Mouse (Mus musculus) midbrain, embryonic 14.5 days (tissue): ENCODE measurements at regions not wholly inside any gene's neighbourhood (a gene's known extent, or its start where the extent isn't known, plus 50 kb on each side); places are given as distances from the start of the nearest gene placed in this dataset.
A peak's percentile ranks its signal among the peaks of the same experiment; 100 is the strongest.

Source experiments
- ATAC-seq: fragments of 200-750 bp; cut with Nextera tagmentation; 2 replicates; pipeline ENCODE4 v1.8.0; 2017; ENCODE audit warnings: moderate number of reproducible peaks, moderate library complexity; ENCODE audit not compliant: low FRiP score, low TSS enrichment
- DNase-seq: peaks from one replicate; pipeline ENCODE4 v3.0.0-alpha.2; 2015
- H3K27ac ChIP-seq: fragments of 300-500 bp; sonication (generic); replicated peaks from 2 replicates; pipeline ENCODE4 v1.5.1; 2014; ENCODE audit warnings: mild to moderate bottlenecking, low read depth, low read length, moderate library complexity
- H3K27me3 ChIP-seq: fragments of 300-500 bp; sonication (generic); 2 replicates; pipeline ENCODE4 v1.6.1; 2014; ENCODE audit warnings: low read length, control low read depth, mixed read lengths; ENCODE audit not compliant: control insufficient read depth, insufficient read depth
- H3K36me3 ChIP-seq: fragments of 300-500 bp; sonication (generic); 2 replicates; pipeline ENCODE4 v1.6.1; 2014; ENCODE audit warnings: low read length, control low read depth; ENCODE audit not compliant: control insufficient read depth, insufficient read depth
- H3K4me1 ChIP-seq: fragments of 300-500 bp; sonication (generic); 2 replicates; pipeline ENCODE4 v1.6.1; 2014; ENCODE audit warnings: mild to moderate bottlenecking, antibody characterized with exemption, low read length, control low read depth; ENCODE audit not compliant: control insufficient read depth, insufficient read depth
- H3K4me2 ChIP-seq: fragments of 300-500 bp; sonication (generic); 2 replicates; pipeline ENCODE4 v1.6.1; 2014; ENCODE audit warnings: mild to moderate bottlenecking, low read length, moderate library complexity
- H3K4me3 ChIP-seq: fragments of 300-500 bp; sonication (generic); replicated peaks from 2 replicates; pipeline ENCODE4 v1.5.1; 2014; ENCODE audit warnings: low read depth, low read length
- H3K9ac ChIP-seq: fragments of 300-500 bp; sonication (generic); replicated peaks from 2 replicates; pipeline ENCODE4 v1.6.1; 2014; ENCODE audit warnings: mild to moderate bottlenecking, low read length, moderate library complexity
- H3K9me3 ChIP-seq: fragments of 300-500 bp; sonication (generic); 2 replicates; pipeline ENCODE4 v1.6.1; 2016; ENCODE audit warnings: low read length, control low read depth, mixed read lengths; ENCODE audit not compliant: control insufficient read depth
- WGBS: fragments of 180-500 bp; shearing (Covaris S2); extraction: QIAGEN DNeasy Blood & Tissue Kit; methylation state at CpG from one replicate; pipeline ENCODE4 v1.1.7; 2014; 5-methylcytosine and 5-hydroxymethylcytosine counted together

DNA sequence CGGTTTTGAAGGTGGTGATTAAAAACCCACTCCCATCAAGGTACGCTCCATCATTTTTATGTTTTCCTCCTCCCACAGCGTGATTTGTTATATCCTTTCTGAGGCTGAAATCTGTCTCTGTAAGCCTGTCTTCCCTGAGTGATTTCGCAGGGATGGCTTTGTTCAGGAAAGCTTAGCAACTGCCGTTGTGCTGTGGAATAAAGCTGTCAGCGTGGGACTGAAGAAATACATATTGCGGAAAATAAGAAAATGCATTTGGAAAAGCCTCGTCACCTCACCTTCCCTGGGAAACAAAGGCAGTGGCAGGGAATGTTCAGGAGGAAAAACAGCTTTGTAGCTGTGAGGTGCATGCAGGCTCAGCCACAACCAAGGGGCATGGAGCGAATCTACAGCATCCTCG lies 310.0 kb upstream of the Id4 start:
- 0 out of 2 replicates have a peak overlapping the region, but pooled peaks have one; percentile 7 for H3K4me2 ChIP-seq
- no peaks in the 10 kb centered on the region for H3K27me3 ChIP-seq

GRCm38 (mm10) chr13:47952946-47953345 lies 308.1 kb upstream of the Id4 start:
- DNase-seq (no peak), ATAC-seq (no peak)
- WGBS, result 73% methylated on average over 3 of the region's 3 CpGs

More for the DNA sequence above, 310.0 kb upstream of the Id4 start:
- 36% methylated on average over 10 of the region's 10 CpGs for WGBS
- DNase-seq, result peak; percentile 64
- no peaks in the 10 kb centered on the region for H3K36me3 ChIP-seq
- ATAC-seq, result no peak
- peak overlapping the region; percentile 83 for H3K27ac ChIP-seq
- no peak overlapping the region for H3K4me3 ChIP-seq
- no peaks in the 10 kb centered on the region for H3K9me3 ChIP-seq
- peaks cover 31% of the 10 kb centered on the region for H3K4me1 ChIP-seq
- peak overlapping the region; percentile 25; the same call in 1 of the 2 replicates for H3K9ac ChIP-seq

GRCm38 (mm10) chr13:47953776-47954175 lies 307.3 kb upstream of the Id4 start:
- no peaks in the 10 kb centered on the region for H3K9me3 ChIP-seq
- H3K4me3 ChIP-seq, result no peak overlapping the region
- peaks cover 28% of the 10 kb centered on the region for H3K4me1 ChIP-seq
- no peak for ATAC-seq
- WGBS, result 64% methylated on average over 7 of the region's 7 CpGs
- H3K27me3 ChIP-seq, result no peaks in the 10 kb centered on the region
- no peak overlapping the region for H3K9ac ChIP-seq
- no peak overlapping the region; the same call in none of the 2 replicates for H3K27ac ChIP-seq
- H3K36me3 ChIP-seq, result no peaks in the 10 kb centered on the region
- no peak for DNase-seq
- no peak overlapping the region for H3K4me2 ChIP-seq

More at GRCm38 (mm10) chr13:47952946-47953345, 308.1 kb upstream of the Id4 start:
- H3K27me3 ChIP-seq, result no peaks in the 10 kb centered on the region
- no peak overlapping the region for H3K9ac ChIP-seq
- no peak overlapping the region for H3K4me2 ChIP-seq
- peaks cover 35% of the 10 kb centered on the region for H3K4me1 ChIP-seq
- H3K36me3 ChIP-seq, result no peaks in the 10 kb centered on the region
- no peak overlapping the region for H3K4me3 ChIP-seq
- H3K27ac ChIP-seq, result no peak overlapping the region
- H3K9me3 ChIP-seq, result no peaks in the 10 kb centered on the region

- ATAC-seq (no peak), DNase-seq (no peak)
- Histone ChIP-seq H3K4me2 (0 out of 2 replicates have a peak overlapping the region, but pooled peaks have one; percentile 5), H3K36me3 (no peaks in the 10 kb centered on the region), H3K9ac (no peak overlapping the region), H3K27ac (peak overlapping the region; percentile 78), H3K4me3 (no peak overlapping the region), H3K9me3 (no peaks in the 10 kb centered on the region), H3K4me1 (peaks cover 25% of the 10 kb centered on the region), H3K27me3 (no peaks in the 10 kb centered on the region)
- 62% methylated on average over 10 of the region's 10 CpGs for WGBS
Measured at GRCm38 (mm10) chr13:47955504-47955903, 305.5 kb upstream of the Id4 start.

DNA sequence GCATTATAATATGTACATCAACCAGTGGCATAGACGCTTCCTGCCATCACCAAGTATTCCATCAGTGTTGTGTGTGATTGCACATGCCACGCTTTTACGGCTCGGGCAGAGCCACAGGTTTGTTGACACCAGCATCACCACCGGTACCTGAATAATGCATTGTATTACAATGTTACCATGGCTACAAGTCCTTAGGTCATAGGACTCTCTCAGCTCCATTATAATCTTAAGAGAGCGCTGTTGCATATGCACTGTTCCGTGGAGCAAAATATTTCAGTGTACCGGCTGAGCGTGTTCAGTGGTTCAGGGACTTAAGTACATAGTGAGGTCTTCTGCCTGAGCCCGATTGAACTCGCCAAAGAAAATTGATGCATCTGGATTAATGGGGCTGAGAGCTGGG lies 303.4 kb upstream of the Id4 start:
- H3K4me2 ChIP-seq, result no peak overlapping the region
- H3K4me3 ChIP-seq, result no peak overlapping the region
- no peaks in the 10 kb centered on the region for H3K36me3 ChIP-seq
- peaks cover 19% of the 10 kb centered on the region for H3K4me1 ChIP-seq
- no peaks in the 10 kb centered on the region for H3K9me3 ChIP-seq
- peak; percentile 38 for DNase-seq
- ATAC-seq, result no peak
- no peak overlapping the region for H3K9ac ChIP-seq
- H3K27me3 ChIP-seq, result no peaks in the 10 kb centered on the region
- H3K27ac ChIP-seq, result no peak overlapping the region
- 67% methylated on average over 11 of the region's 11 CpGs for WGBS

GRCm38 (mm10) chr13:47974216-47974615 lies 286.8 kb upstream of the Id4 start:
- no peak overlapping the region for H3K4me3 ChIP-seq
- 0 out of 2 replicates have a peak overlapping the region, but pooled peaks have one; percentile 37 for H3K27ac ChIP-seq
- no peaks in the 10 kb centered on the region for H3K36me3 ChIP-seq
- no peaks in the 10 kb centered on the region for H3K9me3 ChIP-seq
- H3K4me1 ChIP-seq, result no peaks in the 10 kb centered on the region
- ATAC-seq (no peak), DNase-seq (peak; percentile 23)
- H3K27me3 ChIP-seq, result no peaks in the 10 kb centered on the region
- no peak overlapping the region for H3K9ac ChIP-seq
- 50% methylated on average over 12 of the region's 12 CpGs for whole genome bisulfite sequencing
- H3K4me2 ChIP-seq, result no peak overlapping the region

DNA sequence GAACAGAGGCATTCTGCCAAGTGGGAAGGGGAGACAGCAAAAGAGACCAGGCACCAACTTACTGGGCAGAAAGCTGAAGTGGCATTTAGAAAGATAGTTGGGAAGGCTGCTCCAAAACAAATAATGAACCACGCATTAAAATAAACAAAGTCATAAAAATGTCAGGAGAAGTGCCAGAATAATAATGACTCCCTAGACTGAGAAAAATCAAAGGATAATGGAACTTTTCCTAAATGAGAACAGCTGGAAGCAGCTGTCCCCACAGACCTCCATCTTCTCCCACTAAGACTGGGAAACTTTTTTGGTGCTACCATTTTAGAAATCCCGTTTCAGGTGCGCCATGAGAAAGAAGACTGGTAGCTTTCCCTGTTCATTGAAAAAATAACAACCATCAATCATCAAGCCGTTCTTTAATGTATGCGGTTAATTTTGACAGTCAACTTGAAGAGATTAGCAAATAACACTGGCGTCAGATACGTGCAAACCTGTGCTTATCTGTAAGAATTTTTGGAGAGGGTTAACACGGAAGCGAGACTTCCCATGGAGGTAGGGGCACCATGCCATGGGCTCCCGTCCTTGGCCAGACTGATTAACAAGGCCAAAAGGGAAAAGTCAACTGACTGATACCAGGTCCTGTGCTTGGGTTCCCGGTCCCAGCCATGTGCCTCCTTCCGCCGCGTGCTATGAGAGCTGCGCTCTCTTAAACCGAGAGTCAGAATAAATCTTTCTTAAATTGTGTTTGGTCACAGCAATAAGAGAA lies 286.1 kb upstream of the Id4 start:
- H3K4me2 ChIP-seq, result no peak overlapping the region
- no peaks in the 10 kb centered on the region for H3K9me3 ChIP-seq
- H3K36me3 ChIP-seq, result no peaks in the 10 kb centered on the region
- no peak overlapping the region for H3K4me3 ChIP-seq
- H3K27ac ChIP-seq, result no peak overlapping the region
- H3K27me3 ChIP-seq, result no peaks in the 10 kb centered on the region
- no peak overlapping the region for H3K9ac ChIP-seq
- no peak for ATAC-seq
- H3K4me1 ChIP-seq, result no peaks in the 10 kb centered on the region
- no peak for DNase-seq
- WGBS, result 93% methylated on average over 16 of the region's 16 CpGs

DNA sequence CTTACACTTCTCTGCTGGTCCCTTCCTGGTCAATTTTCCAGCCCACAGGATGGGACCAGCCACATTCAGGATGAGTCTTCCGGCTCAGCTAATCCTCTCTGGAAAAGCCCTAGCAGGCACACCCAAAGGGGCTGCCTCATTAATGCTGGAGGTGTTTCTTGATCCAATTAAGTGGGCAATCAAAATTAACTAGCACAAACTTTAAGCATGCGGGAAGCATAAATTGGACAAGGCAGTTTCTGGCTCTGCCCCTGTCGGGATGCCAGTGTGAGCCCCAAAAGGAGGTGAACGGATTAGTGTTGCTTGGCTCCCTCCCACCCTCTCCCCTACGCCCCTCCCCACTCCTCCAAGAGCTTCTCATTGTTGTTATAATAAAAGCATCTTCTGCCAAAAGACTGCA lies 262.5 kb upstream of the Id4 start:
- no peak for DNase-seq
- Histone ChIP-seq H3K9me3 (no peaks in the 10 kb centered on the region), H3K4me1 (peaks cover 8% of the 10 kb centered on the region), H3K36me3 (no peaks in the 10 kb centered on the region), H3K4me2 (no peak overlapping the region), H3K9ac (no peak overlapping the region), H3K27me3 (no peaks in the 10 kb centered on the region), H3K27ac (no peak overlapping the region), H3K4me3 (no peak overlapping the region)
- 11% methylated on average over 5 of the region's 5 CpGs for WGBS
- peak; percentile 31; the same call in 1 of the 2 replicates for ATAC-seq

DNA sequence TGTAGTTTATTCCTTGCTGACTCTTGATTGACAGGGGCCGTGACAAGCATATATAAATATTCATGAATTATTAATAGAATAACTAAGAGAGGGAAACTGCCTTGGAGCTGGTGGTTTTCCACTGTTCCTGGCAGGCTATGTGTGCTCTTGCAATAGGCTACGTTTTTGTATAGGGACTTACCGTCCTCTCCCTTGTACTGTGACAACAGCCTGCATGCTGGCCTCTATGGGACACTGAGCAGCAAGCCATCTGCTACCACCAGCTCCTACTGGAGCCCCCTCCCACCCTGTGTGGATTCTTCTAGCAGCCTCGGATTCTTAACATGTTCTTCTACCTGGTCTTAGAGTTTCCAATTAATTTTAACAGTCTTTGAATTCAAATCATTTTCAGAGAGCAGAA lies 261.6 kb upstream of the Id4 start:
- no peak overlapping the region; the same call in 1 of the 2 replicates for H3K27ac ChIP-seq

More for the DNA sequence above, 261.6 kb upstream of the Id4 start:
- ATAC-seq (no peak), DNase-seq (no peak)
- 35% methylated on average over 4 of the region's 4 CpGs for WGBS
- no peak overlapping the region for H3K4me3 ChIP-seq
- H3K4me1 ChIP-seq, result peaks cover 8% of the 10 kb centered on the region
- H3K27me3 ChIP-seq, result no peaks in the 10 kb centered on the region
- H3K9ac ChIP-seq, result no peak overlapping the region
- no peaks in the 10 kb centered on the region for H3K9me3 ChIP-seq
- H3K4me2 ChIP-seq, result no peak overlapping the region
- no peaks in the 10 kb centered on the region for H3K36me3 ChIP-seq
